Mouse (Mus musculus) spleen, adult 2 months (tissue): Measurements from ENCODE around the gene Gm17660. TPM values are rescaled to one million over a fixed set of nuclear protein-coding genes. Genes with fewer than 3 reads are reported as not detected.

Source experiments
- DNase-seq, 2 experiments: peaks; one replicate each; pipeline versions ENCODE4 v3.0.0 to v3.0.0-alpha.2; 2012 to 2021; ENCODE audit warnings: low spot score in 2 of 2, low read depth in 1 of 2
- H3K27ac ChIP-seq: fragments of 200-500 bp; 2 replicates; pipeline ENCODE4 v1.5.1; 2012; ENCODE audit warnings: low read length, inconsistent platforms; ENCODE audit not compliant: insufficient read depth
- H3K27me3 ChIP-seq: fragments of 200-500 bp; 2 replicates; pipeline ENCODE4 v1.6.1; 2012; ENCODE audit warnings: mild to moderate bottlenecking, moderate library complexity, low read length, inconsistent platforms; ENCODE audit not compliant: control insufficient read depth, insufficient read depth
- H3K36me3 ChIP-seq: fragments of 200-500 bp; 2 replicates; pipeline ENCODE4 v1.6.1; 2012; ENCODE audit warnings: mild to moderate bottlenecking, low read length, inconsistent platforms; ENCODE audit not compliant: control insufficient read depth, insufficient read depth
- H3K4me1 ChIP-seq: fragments of 200-500 bp; 2 replicates; pipeline ENCODE4 v1.6.1; 2011; ENCODE audit warnings: inconsistent platforms; ENCODE audit not compliant: control insufficient read depth, insufficient read depth, insufficient read length
- H3K4me3 ChIP-seq: fragments of 200-500 bp; 2 replicates; pipeline ENCODE4 v1.5.1; 2011; ENCODE audit warnings: mild to moderate bottlenecking, inconsistent platforms; ENCODE audit not compliant: insufficient read depth, insufficient read length; ENCODE audit errors: extremely low read depth
- CTCF ChIP-seq: fragments of 200-500 bp; IDR thresholded peaks from 2 replicates; pipeline ENCODE4 v1.5.1; 2011; ENCODE audit warnings: mild to moderate bottlenecking, inconsistent platforms; ENCODE audit not compliant: insufficient read depth, insufficient read length, insufficient replicate concordance; ENCODE audit errors: extremely low read depth
- POLR2A ChIP-seq: fragments of 200-500 bp; IDR thresholded peaks from 2 replicates; pipeline ENCODE4 v1.6.1; 2011; ENCODE audit warnings: low read depth, low read length, inconsistent platforms
- WGBS: fragments of 180-500 bp; shearing (Covaris S2); methylation state at CpG from one replicate; pipeline ENCODE4 v1.1.7; 2018; 5-methylcytosine and 5-hydroxymethylcytosine counted together
- polyA plus RNA-seq: library from polyadenylated mRNA; depleted of rRNA; stranded (reverse); fragments of >200 nt; gene quantifications from 2 replicates; pipeline ENCODE4 v1.2.3, GENCODE M21; 2012

The Gm17660 gene
- polyA plus RNA-seq, 1 experiment = not detected

DNA sequence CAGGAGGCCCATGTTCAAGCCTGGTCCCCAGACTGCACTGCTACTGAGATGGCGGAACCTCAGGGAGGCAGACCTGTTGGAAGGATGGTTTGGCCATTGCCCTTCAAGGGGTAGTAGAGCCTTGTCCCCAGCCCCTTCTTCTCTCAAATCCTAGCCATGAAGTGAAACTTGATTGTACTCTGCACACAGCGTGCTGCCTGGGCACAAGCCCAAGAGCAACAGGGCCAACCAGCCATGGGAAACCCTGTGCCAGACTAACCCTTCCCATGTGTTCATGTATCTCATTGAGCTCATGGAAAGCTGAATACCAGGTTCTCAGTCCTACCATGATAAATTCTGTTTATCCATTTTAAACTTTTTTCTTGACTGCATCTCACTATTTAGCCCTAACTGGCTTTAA lies 34.5 kb downstream of the Gm17660 start:
- WGBS = 87% methylated on average over 2 of the region's 2 CpGs
- no peaks in the 10 kb centered on the region for H3K36me3 ChIP-seq
- H3K4me1 ChIP-seq = peaks cover 3% of the 10 kb centered on the region; the same call in 1 of the 2 replicates
- no peak for DNase-seq
- TF ChIP-seq CTCF (no peak), POLR2A (no peak)
- no peak overlapping the region for H3K27ac ChIP-seq
- no peak overlapping the region for H3K4me3 ChIP-seq
- no peaks in the 10 kb centered on the region for H3K27me3 ChIP-seq

DNA sequence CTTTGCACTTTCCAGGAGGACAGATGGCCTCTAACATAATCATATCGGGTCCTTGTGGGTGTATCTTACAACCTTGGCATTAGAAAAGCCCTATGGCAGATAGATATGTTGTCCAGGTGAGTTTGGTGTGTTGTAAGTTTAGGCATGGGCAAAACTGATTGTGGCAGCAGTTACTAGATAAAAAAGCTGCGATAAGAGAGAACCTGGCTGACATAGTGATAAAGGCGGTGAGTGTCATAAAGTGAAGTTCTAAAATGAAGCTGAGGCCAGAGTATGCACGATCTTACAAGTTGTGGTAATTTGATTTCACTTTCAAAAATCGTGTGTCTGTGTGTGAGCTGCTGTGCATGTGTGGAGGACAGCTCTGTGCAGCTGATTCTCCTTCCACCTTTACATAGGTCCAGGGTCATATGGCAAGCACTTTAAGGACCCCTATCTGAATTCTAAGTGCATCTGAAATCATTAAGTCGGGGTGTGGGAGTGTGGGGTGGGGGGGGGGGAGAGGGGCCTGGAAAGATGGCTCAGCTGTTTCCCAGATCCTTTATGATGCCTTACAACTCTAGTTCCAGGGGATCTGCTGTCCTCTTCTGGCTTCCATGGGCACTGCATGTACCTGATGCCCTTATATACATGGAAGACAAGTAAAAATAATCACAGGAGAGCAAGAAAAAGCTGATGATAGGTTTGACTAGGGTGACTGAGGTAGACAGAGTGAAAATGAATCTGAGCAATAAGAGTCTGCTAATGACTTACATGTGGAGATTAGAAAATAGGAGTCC lies 38.1 kb downstream of the Gm17660 start:
- no peak for DNase-seq
- Histone ChIP-seq H3K27me3 (no peaks in the 10 kb centered on the region), H3K4me3 (no peak overlapping the region), H3K36me3 (no peaks in the 10 kb centered on the region), H3K27ac (no peak overlapping the region), H3K4me1 (no peaks in the 10 kb centered on the region)
- no peak for TF ChIP-seq CTCF
- no peak for TF ChIP-seq POLR2A
- 65% methylated on average over 6 of the region's 6 CpGs for WGBS

DNA sequence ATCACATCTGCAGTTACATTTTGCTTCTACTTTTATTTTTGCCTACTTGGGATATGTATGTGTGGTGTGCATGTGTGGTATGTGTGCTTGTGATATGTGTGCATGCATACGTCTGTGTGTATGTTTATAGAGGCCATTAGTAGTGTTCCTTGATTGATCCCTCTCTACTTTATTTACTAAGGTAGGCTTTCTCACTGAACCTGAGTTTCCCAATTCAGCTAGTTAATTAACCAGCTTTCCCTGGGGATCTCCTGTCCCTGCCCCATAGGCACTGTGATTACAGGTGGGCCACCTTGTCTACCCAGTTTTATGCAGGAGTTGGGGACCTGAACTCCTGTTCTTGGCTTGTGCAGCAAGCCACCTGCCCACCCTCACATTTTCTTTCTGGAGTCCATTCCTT lies 40.7 kb downstream of the Gm17660 start:
- H3K27ac ChIP-seq = no peak overlapping the region

DNA sequence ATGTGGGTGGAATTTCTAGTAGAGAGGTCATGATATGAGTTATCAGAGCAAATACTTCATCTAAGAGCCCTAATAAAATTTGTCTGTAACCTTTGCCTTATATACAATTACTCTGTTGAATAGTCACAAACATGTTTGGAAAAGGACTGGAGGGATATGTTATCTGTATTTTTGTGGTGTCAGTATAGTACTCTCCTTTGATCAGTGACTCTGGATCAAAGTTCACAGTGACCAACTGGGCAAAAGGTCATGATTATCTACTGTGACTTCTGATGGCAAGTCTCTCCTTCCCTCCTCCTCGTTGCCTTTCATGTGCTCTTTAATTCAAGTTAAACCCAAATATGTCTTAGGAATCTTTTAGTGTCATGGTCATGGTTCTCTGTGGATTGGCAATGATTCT lies 41.6 kb downstream of the Gm17660 start:
- H3K27ac ChIP-seq = no peak overlapping the region
- WGBS = 71% methylated on average over 1 of the region's 1 CpGs

More for the DNA sequence above, 40.7 kb downstream of the Gm17660 start:
- no peak for TF ChIP-seq POLR2A
- no peak for TF ChIP-seq CTCF
- WGBS = 88% methylated on average over 1 of the region's 1 CpGs
- Histone ChIP-seq H3K4me3 (no peak overlapping the region), H3K36me3 (no peaks in the 10 kb centered on the region), H3K4me1 (no peaks in the 10 kb centered on the region), H3K27me3 (no peaks in the 10 kb centered on the region)
- no peak for DNase-seq

DNA sequence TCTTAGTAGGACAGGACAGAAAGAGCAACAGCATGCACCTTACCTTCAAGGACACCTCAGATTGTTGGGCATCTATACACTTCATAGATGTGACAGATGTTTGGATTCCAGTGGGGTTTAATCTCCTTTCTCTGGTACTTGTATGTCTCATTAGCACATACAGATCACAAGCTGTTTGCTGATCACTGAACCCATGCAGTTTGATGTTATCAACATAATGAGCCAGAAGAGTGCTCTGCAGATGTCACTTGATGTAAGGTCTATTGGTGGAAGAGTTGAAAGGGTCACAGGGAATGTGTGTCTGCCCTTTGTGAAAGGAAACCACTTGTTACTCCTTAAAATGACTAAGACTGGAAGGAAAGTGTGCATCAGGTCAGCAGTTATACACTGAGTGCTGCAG lies 42.3 kb downstream of the Gm17660 start:
- Histone ChIP-seq H3K27ac (no peak overlapping the region), H3K4me3 (no peak overlapping the region), H3K36me3 (no peaks in the 10 kb centered on the region), H3K27me3 (no peaks in the 10 kb centered on the region), H3K4me1 (no peaks in the 10 kb centered on the region)
- TF ChIP-seq CTCF (no peak), POLR2A (no peak)
- DNase-seq = no peak

More for the DNA sequence above, 41.6 kb downstream of the Gm17660 start:
- TF ChIP-seq POLR2A = no peak
- no peak for TF ChIP-seq CTCF
- no peaks in the 10 kb centered on the region for H3K4me1 ChIP-seq
- H3K36me3 ChIP-seq = no peaks in the 10 kb centered on the region
- DNase-seq = no peak
- H3K4me3 ChIP-seq = no peak overlapping the region
- no peaks in the 10 kb centered on the region for H3K27me3 ChIP-seq

DNA sequence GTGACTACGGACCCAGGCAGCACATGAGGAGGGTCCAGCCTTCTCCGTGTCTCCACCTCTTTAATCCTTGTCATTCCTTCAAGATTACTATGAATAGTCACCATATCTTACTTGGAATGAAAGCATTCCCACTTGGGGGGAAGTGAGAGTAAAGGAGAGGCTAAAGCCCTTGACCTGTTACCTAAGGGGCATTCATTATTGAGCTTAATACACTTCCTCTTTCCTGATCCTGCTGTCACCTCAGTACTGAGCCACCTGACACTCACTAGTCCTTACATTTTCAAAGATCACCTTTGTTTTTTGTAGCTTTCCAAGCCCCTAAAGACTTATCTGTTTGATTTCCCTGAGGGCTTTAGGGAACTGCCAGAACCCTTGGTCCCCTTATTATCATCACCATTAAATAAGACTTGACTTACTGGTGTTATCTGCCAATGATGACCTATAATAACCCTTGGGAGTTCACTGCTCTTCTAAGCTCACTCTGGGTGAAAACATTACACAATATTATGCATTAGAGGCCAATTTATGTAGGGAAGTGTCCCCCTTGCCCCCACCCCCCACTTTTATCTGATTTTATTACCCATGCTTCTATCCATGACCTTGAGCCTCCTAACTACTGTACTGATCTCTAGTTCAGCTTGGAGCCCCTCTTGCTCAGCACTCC lies 44.8 kb downstream of the Gm17660 start:
- TF ChIP-seq CTCF (no peak), POLR2A (no peak)
- Histone ChIP-seq H3K27ac (no peak overlapping the region), H3K36me3 (no peaks in the 10 kb centered on the region), H3K4me1 (no peaks in the 10 kb centered on the region), H3K27me3 (no peaks in the 10 kb centered on the region), H3K4me3 (no peak overlapping the region)
- DNase-seq = no peak
- WGBS = 97% methylated on average over 2 of the region's 2 CpGs

DNA sequence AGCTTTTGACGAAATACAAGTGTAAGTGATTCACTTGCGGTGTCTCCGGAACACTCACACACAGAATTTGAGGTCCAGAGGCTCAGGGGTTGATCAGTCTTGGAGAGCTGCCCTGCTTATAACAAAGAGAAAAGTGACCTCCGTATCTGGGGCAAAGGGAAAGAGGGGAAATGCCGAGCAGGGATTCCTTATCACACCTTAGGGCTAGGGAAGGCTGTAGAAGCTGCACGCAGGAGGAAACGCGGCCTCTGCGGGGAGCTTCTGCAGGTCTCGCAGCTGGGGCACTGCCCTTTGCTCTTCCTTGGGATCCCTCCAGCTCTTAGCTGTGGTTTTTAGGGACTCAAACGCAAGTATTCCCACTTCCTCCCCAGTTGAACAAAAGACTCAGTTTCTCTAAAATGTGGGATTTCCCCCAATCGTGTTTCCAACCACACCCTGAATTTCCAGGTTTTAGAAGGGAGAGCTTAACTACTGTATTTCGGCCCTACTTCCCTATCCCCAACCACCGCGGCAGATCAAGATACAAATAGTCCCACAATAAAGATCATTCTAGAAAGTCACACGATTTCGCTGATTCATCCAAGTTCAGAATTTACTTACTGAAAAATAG lies 52.1 kb downstream of the Gm17660 start:
- peaks cover 12% of the 10 kb centered on the region for H3K4me1 ChIP-seq
- no peak overlapping the region for H3K27ac ChIP-seq
- 41% methylated on average over 17 of the region's 17 CpGs for WGBS
- no peaks in the 10 kb centered on the region for H3K36me3 ChIP-seq
- no peaks in the 10 kb centered on the region for H3K27me3 ChIP-seq
- DNase-seq = no peak
- TF ChIP-seq CTCF (no peak), POLR2A (no peak)
- H3K4me3 ChIP-seq = no peak overlapping the region
